ENCODE assay signal across 7 mouse cellular contexts in the genomic region with DNA sequence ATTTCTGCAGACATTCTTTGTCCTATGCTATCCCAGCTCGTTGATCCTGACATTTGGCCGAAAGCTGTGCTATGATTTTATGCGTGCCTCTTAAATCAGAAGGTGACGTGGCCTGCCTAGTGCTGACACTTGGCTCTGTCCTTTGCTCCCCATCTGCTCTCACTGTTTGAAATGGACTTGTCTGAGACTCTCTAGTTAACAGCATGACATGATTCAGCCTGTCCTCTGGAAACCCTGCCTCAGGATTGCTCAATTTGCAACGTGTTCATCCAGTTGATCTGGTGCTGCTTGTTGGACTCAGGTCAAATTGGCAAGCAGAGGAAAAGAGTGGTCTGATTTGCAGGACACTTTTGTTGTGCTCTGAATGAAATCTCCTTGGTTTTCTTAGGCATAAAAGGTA.
DNase-seq lines count a peak whose midpoint lies in the region.

No protein-coding gene starts in this region.

- peak; percentile 1 to 6 for DNase-seq in spleen, postnatal 36 days (ENCODE audit: low spot score in 2 of 2)
- DNase-seq in spleen, postnatal 10 days (ENCODE audit: low spot score in 2 of 2) = no peak
- peak; percentile 99 for DNase-seq in fat pad, adult 2 months (ENCODE audit: extremely low read depth, low read depth, low spot score)
- DNase-seq in kidney, adult 18-20 months = peak; percentile 5
- DNase-seq in ovary, postnatal 36 days (ENCODE audit: low spot score) = peak; percentile 11
- no peak for DNase-seq in c-Kit-positive CD71-positive TER-119-positive erythroid progenitor cells, embryonic 14.5 days (ENCODE audit: low spot score)
- no peak for DNase-seq in thymus, postnatal 25 days

Comparison
In these comparisons a context has a peak if more than half of its experiments do, and no peak if none do; other contexts are left out.
1. DNase-seq: peak in spleen, postnatal 36 days (2 of 2), fat pad, adult 2 months (single experiment), kidney, adult 18-20 months (single experiment) and ovary, postnatal 36 days (single experiment); none in spleen, postnatal 10 days (0 of 2), c-Kit-positive CD71-positive TER-119-positive erythroid progenitor cells, embryonic 14.5 days (single experiment) and thymus, postnatal 25 days (single experiment).